Mouse (Mus musculus) lung, postnatal 0 days (tissue): ENCODE results near the gene Adad1.

Experiments used
- CTCF ChIP-seq: IDR thresholded peaks from 2 replicates; pipeline ENCODE4 v1.5.1; 2016; ENCODE audit warnings: antibody characterized with exemption, mild to moderate bottlenecking
- EP300 ChIP-seq: IDR thresholded peaks from 2 replicates; pipeline ENCODE4 v1.6.1; 2016; ENCODE audit warnings: antibody characterized with exemption, mild to moderate bottlenecking, control low read depth

GRCm38 (mm10) chr3:37126162-37126561 lies 62.8 kb downstream of the Adad1 start:
- TF ChIP-seq CTCF: no peak
- TF ChIP-seq EP300: no peak
